Mouse (Mus musculus): Measurements from ENCODE around the gene Rab44. TPM values are rescaled to one million over a fixed set of nuclear protein-coding genes. Genes with fewer than 3 reads are reported as not detected.
"Not testable (repeated sequence)": the region's sequence is repeated elsewhere in the genome, so short reads cannot be mapped to it uniquely, and the experiment has no call there.

Rab44 gene
- 3.4 and 22.3 TPM in 2 replicates for polyA plus RNA-seq (2012; ENCODE audit: insufficient read depth, low replicate concordance)

GRCm38 (mm10) chr17:29113591-29114352, at the start of gene Rab44:
Gene Rab44 (plus strand): TSS chr17:29114145.
- Histone ChIP-seq H3K36me3 (replicated peaks; ENCODE audit: low read length) (no peaks in the 10 kb centered on the region), H3K4me3 (replicated peaks) (peak within 1 kb of the TSS; percentile 70), H3K9me3 (no peaks in the 10 kb centered on the region), H3K27me3 (replicated peaks) (peaks cover 7% of the 10 kb centered on the region), H3K4me1 (peaks cover 41% of the 10 kb centered on the region)
- TF ChIP-seq FLI1 (IDR thresholded peaks at IDR 0.05; ENCODE audit: low read length) (no peak), GATA1 (IDR thresholded peaks at IDR 0.05; ENCODE audit: borderline replicate concordance, low read length) (no peak)

DNA sequence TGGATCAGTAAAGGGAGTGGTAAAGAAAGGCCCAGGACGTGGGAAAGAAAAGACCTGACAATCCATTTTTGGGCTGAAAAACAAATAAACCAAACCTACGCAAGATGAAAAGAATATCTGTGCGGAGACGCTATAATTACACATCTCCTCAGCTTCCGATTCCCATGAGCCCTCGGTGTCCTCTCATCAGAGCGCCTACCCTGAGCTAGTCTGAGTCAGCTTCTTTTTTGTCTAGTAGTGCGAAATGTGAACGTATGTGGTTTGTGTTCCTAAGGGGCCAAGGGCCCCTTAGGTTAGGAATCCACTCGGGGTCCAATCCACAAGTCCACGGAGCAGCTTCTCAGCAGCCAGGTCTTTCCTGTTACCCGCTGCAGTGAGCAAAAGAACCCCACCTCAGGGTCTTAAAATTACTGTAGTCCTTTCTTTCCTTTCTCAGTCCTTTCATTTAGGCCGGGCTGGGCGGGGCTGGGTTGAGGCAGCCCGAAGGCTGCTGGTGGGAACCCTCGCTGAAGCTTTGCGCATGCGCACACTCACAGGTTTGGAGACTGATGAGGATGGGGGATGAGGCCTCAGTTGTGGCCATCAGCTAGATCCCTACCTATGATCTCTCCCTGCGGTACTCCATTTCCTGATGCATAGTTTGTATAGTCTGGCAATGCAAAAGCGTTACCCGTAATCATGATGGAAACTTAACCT, 48.6 kb upstream of the Rab44 start:
- Histone ChIP-seq H3K9me3 (no peaks in the 10 kb centered on the region), H3K4me3 (replicated peaks) (no peak overlapping the region), H3K36me3 (replicated peaks; ENCODE audit: low read length) (peaks cover 54% of the 10 kb centered on the region), H3K27me3 (replicated peaks) (peaks cover 5% of the 10 kb centered on the region), H3K4me1 (peaks cover 70% of the 10 kb centered on the region)
- TF ChIP-seq GATA1 (IDR thresholded peaks at IDR 0.05; ENCODE audit: borderline replicate concordance, low read length) (no peak), FLI1 (IDR thresholded peaks at IDR 0.05; ENCODE audit: low read length) (no peak)

DNA sequence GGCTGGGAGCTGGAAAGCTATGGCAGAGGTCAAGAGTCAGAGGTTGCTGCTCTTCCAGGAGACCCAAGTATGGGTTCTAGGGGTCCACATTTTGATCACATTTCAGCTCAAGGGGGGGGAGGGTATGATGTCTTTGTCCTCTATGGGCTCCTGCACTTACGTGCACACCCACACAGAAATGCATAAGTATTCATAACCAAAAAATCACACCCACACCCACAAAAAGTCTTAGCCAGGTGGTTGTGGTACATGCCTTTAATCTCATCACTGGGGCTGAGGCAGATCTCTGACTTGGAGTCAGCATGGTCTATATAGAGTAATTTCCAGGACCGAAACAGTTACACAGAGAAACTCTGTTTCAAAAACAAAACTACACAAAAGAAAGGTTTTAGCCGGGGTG, 48.0 kb upstream of the Rab44 start:
- H3K4me1 ChIP-seq, result peaks cover 69% of the 10 kb centered on the region

DNA sequence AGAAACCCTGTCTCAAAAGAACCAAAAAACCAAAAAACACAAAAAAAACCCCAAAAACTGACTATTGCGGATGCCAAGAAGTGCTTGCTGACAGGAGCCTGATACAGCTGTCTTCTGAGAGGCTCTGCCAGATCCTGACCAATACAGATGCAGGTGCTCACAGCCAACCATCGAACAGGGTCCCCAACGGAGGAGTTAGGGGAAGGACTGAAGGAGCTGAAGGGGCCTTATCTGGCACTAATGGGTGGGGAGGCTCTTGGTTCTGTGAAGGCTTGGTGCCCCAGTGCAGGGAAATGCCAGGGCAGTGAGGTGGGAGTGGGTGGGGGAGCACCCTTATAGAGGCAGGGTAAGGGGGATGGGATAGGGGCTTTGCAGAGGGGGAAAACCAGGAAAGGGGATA, 46.5 kb upstream of the Rab44 start:
- not testable (repeated sequence) for H3K9me3 ChIP-seq; H3K4me3 ChIP-seq (replicated peaks); H3K27me3 ChIP-seq (replicated peaks)
- Histone ChIP-seq H3K4me1 (peaks cover 64% of the 10 kb centered on the region), H3K36me3 (replicated peaks; ENCODE audit: low read length) (peaks cover 60% of the 10 kb centered on the region)

More for the DNA sequence above, 48.0 kb upstream of the Rab44 start:
- TF ChIP-seq GATA1 (IDR thresholded peaks at IDR 0.05; ENCODE audit: borderline replicate concordance, low read length) (no peak), FLI1 (IDR thresholded peaks at IDR 0.05; ENCODE audit: low read length) (no peak)
- Histone ChIP-seq H3K27me3 (replicated peaks) (peaks cover 5% of the 10 kb centered on the region), H3K4me3 (replicated peaks) (no peak overlapping the region), H3K36me3 (replicated peaks; ENCODE audit: low read length) (peaks cover 56% of the 10 kb centered on the region), H3K9me3 (no peaks in the 10 kb centered on the region)

GRCm38 (mm10) chr17:29067847-29068246, 46.1 kb upstream of the Rab44 start:
- Histone ChIP-seq H3K27me3 (replicated peaks) (peaks cover 5% of the 10 kb centered on the region), H3K4me1 (peaks cover 64% of the 10 kb centered on the region), H3K36me3 (replicated peaks; ENCODE audit: low read length) (peaks cover 57% of the 10 kb centered on the region), H3K9me3 (no peaks in the 10 kb centered on the region), H3K4me3 (replicated peaks) (no peak overlapping the region)
- TF ChIP-seq GATA1 (IDR thresholded peaks at IDR 0.05; ENCODE audit: borderline replicate concordance, low read length) (no peak), FLI1 (IDR thresholded peaks at IDR 0.05; ENCODE audit: low read length) (no peak)

GRCm38 (mm10) chr17:29069063-29069462, 44.9 kb upstream of the Rab44 start:
- TF ChIP-seq FLI1 (IDR thresholded peaks at IDR 0.05; ENCODE audit: low read length), result no peak
- no peak for TF ChIP-seq GATA1 (IDR thresholded peaks at IDR 0.05; ENCODE audit: borderline replicate concordance, low read length)
- H3K36me3 ChIP-seq (replicated peaks; ENCODE audit: low read length), result peaks cover 63% of the 10 kb centered on the region
- no peak overlapping the region for H3K4me3 ChIP-seq (replicated peaks)
- H3K4me1 ChIP-seq, result peaks cover 64% of the 10 kb centered on the region
- H3K9me3 ChIP-seq, result no peaks in the 10 kb centered on the region
- peaks cover 1% of the 10 kb centered on the region for H3K27me3 ChIP-seq (replicated peaks)

DNA sequence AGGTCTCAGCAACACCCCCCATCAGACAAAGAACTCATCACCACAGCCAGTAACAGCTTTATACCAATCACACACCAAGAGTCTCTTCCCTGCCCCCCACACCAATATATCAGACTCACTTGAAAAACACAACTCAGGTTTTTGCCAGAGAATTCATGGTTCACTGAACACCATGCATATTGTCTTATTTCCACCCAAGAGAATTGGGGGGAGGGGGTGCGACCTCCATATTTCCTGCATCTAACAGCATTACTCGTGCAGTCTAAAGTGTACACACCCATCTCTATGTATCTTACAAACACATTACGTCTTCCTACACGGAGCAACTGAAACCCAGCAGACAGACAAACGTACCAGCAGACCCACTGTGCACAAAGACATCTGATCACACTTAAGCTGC, 42.1 kb upstream of the Rab44 start:
- H3K36me3 ChIP-seq (replicated peaks; ENCODE audit: low read length), result peaks cover 67% of the 10 kb centered on the region
- no peaks in the 10 kb centered on the region for H3K9me3 ChIP-seq
- no peaks in the 10 kb centered on the region for H3K27me3 ChIP-seq (replicated peaks)
- H3K4me3 ChIP-seq (replicated peaks), result peak overlapping the region; percentile 19
- TF ChIP-seq FLI1 (IDR thresholded peaks at IDR 0.05; ENCODE audit: low read length), result no peak
- TF ChIP-seq GATA1 (IDR thresholded peaks at IDR 0.05; ENCODE audit: borderline replicate concordance, low read length), result no peak
- peaks cover 70% of the 10 kb centered on the region for H3K4me1 ChIP-seq

DNA sequence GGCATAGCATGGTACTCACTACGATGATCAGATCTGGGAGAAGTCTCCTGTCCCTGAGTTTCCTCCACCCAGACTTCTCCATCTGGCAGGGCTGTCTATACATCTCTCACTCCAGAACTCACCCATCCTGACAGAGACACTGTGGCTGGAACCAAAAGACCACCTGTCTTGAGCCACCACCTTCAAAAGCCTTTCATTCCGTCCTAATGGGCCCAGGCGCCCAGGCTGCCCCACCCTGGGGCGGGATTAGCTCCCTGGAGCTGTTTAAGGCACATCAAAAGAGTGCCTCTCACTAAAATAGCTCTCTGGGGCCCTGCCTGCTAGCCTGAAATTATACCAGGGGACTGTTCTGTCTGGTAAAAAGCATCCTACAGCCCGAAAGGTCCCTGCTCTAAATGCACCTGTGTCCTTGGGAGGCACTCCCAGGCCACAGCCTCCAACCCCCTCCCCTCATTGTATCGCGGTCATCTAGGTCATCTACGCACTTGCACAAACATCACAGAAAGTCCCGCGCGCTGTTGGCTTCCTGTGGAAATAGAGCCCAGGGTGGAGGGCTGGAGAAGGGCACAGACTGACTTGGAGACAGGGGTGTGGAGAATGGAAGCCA, 41.1 kb upstream of the Rab44 start:
- TF ChIP-seq FLI1 (IDR thresholded peaks at IDR 0.05; ENCODE audit: low read length), result no peak
- peaks cover 69% of the 10 kb centered on the region for H3K4me1 ChIP-seq
- no peaks in the 10 kb centered on the region for H3K9me3 ChIP-seq

GRCm38 (mm10) chr17:29073313-29073712, 40.6 kb upstream of the Rab44 start:
- Histone ChIP-seq H3K4me1 (peaks cover 64% of the 10 kb centered on the region), H3K27me3 (replicated peaks) (no peaks in the 10 kb centered on the region), H3K9me3 (no peaks in the 10 kb centered on the region), H3K4me3 (replicated peaks) (peak overlapping the region; percentile 40), H3K36me3 (replicated peaks; ENCODE audit: low read length) (peaks cover 68% of the 10 kb centered on the region)
- TF ChIP-seq FLI1 (IDR thresholded peaks at IDR 0.05; ENCODE audit: low read length) (no peak), GATA1 (IDR thresholded peaks at IDR 0.05; ENCODE audit: borderline replicate concordance, low read length) (no peak)

More for the DNA sequence above, 41.1 kb upstream of the Rab44 start:
- Histone ChIP-seq H3K36me3 (replicated peaks; ENCODE audit: low read length) (peaks cover 70% of the 10 kb centered on the region), H3K27me3 (replicated peaks) (no peaks in the 10 kb centered on the region), H3K4me3 (replicated peaks) (peak overlapping the region; percentile 40)

DNA sequence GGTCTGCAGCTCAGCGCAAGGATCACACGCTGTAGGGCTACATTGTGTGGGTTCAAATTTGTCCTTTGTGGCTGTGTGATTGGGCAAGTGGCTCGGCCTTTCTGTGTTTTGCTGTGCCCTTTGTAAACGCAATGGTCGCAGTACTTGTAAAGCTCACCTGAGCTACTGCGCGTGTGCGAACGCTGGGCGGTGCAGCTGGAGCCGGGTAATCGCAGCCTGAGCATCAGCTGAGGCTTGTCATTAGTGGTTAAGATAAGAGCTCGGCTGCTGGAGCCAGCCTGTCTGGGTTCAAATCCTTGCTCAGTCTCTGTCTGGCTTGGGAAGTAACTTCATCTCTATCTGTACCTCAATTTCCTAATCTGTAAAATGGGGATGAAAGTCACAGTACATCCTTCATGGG, 39.9 kb upstream of the Rab44 start:
- TF ChIP-seq FLI1 (IDR thresholded peaks at IDR 0.05; ENCODE audit: low read length) (no peak), GATA1 (IDR thresholded peaks at IDR 0.05; ENCODE audit: borderline replicate concordance, low read length) (no peak)
- H3K4me1 ChIP-seq, result peaks cover 61% of the 10 kb centered on the region
- peaks cover 62% of the 10 kb centered on the region for H3K36me3 ChIP-seq (replicated peaks; ENCODE audit: low read length)
- no peaks in the 10 kb centered on the region for H3K9me3 ChIP-seq
- no peak overlapping the region for H3K4me3 ChIP-seq (replicated peaks)
- H3K27me3 ChIP-seq (replicated peaks), result no peaks in the 10 kb centered on the region
